In genomic region chr17:17790866-17791630, GRCm38 (mm10) we compare ENCODE assay signal across 17 mouse cellular contexts.
"Had no signal": no experiment of that assay in that cellular context is flagged by ENCODE, and none has a peak within 500 bp of the region (broad histone marks: within the 10 kb centered on the region; RNA-seq: fewer than 3 reads in every experiment).

No protein-coding gene starts in this region.

- H3K9ac ChIP-seq: limb, embryonic 15.5 days; liver, embryonic 14.5 days; neural tube, embryonic 12.5 days had no signal

- DNase-seq: kidney, adult 9 months; kidney, postnatal 10 days; kidney, postnatal 4 days; lung, adult 18-20 months; lung, postnatal 4 days; midbrain, embryonic 14.5 days; retina, postnatal 1 day; right cerebral cortex, postnatal 4 days; spleen, adult 18-20 months; thymus, adult 2 months; thymus, postnatal 25 days had no signal

- ATAC-seq: lung, postnatal 0 days had no signal

- H3K4me3 ChIP-seq: left cerebral cortex, adult 2 months; limb, embryonic 15.5 days; midbrain, embryonic 10.5 days; neural tube, embryonic 12.5 days had no signal

- H3K27me3 ChIP-seq: limb, embryonic 15.5 days; neural tube, embryonic 12.5 days had no signal

- H3K36me3 ChIP-seq: limb, embryonic 15.5 days; midbrain, embryonic 10.5 days; neural tube, embryonic 12.5 days had no signal

- H3K9me3 ChIP-seq: limb, embryonic 15.5 days; midbrain, embryonic 10.5 days; neural tube, embryonic 12.5 days had no signal

- H3K4me2 ChIP-seq: limb, embryonic 15.5 days; neural tube, embryonic 12.5 days had no signal

- H3K4me1 ChIP-seq: limb, embryonic 15.5 days; midbrain, embryonic 10.5 days; neural tube, embryonic 12.5 days had no signal

- H3K27ac ChIP-seq: left cerebral cortex, adult 2 months; limb, embryonic 15.5 days; liver, embryonic 14.5 days; midbrain, embryonic 10.5 days; neural tube, embryonic 12.5 days had no signal
